Comparison of ENCODE assay signal across 17 mouse cellular contexts in the genomic region with DNA sequence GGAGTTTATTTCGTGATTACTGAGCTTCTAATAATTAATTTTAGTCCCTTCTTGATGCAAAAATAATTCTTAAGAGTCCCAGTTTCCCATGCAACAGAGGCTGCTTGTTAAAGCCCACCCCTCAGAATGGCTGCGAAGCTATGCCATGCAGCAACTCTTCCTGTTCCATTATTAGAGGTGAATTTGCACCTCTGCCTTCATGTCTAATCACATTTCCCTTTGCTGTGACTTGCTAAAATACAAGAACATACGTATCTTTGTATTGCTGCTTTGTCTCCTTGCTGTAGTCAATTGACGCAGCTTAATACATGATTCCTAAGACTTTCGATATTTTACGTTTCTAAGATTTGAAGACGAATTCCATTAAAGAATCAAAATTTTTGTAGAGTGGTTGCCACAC. TPM values are rescaled to one million over a fixed set of nuclear protein-coding genes. Genes with fewer than 3 reads are reported as not detected.
DNase-seq lines count a peak whose midpoint lies in the region; ATAC-seq and TF ChIP-seq lines count a peak whose summit lies in the region.
"Had no signal": no experiment of that assay in that cellular context is flagged by ENCODE, and none has a peak within 500 bp of the region (broad histone marks: within the 10 kb centered on the region; RNA-seq: fewer than 3 reads in every experiment).

No protein-coding gene starts in this region.

- no peaks in the 10 kb centered on the region for H3K36me3 ChIP-seq in heart, embryonic 14.5 days (ENCODE audit: control insufficient read depth, insufficient read depth, low read length)
- H3K36me3 ChIP-seq in embryonic facial prominence, embryonic 11.5 days (replicated peaks; ENCODE audit: control insufficient read depth, insufficient read depth, low read depth, low read length), result no peaks in the 10 kb centered on the region
- H3K36me3 ChIP-seq in limb, embryonic 10.5 days, result no peaks in the 10 kb centered on the region
- H3K36me3 ChIP-seq: embryonic facial prominence, embryonic 12.5 days; heart, embryonic 15.5 days had no signal

- H3K9ac ChIP-seq in heart, embryonic 14.5 days (ENCODE audit: low read length), result no peak overlapping the region
- 0 out of 2 replicates have a peak overlapping the region, but pooled peaks have one; percentile 25 for H3K9ac ChIP-seq in embryonic facial prominence, embryonic 11.5 days (replicated peaks; ENCODE audit: low read length)

- H3K4me2 ChIP-seq in heart, embryonic 14.5 days (ENCODE audit: low read length), result 0 out of 2 replicates have a peak overlapping the region, but pooled peaks have one; percentile 96
- no peak overlapping the region for H3K4me2 ChIP-seq in embryonic facial prominence, embryonic 11.5 days (ENCODE audit: low read depth, low read length)

- H3K27ac ChIP-seq in heart, embryonic 14.5 days (replicated peaks in 1 of 2; ENCODE audit: control insufficient read depth in 1 of 2, insufficient read depth in 1 of 2, low read depth in 2 of 2, low read length in 2 of 2), result no peak overlapping the region
- no peak overlapping the region for H3K27ac ChIP-seq in embryonic facial prominence, embryonic 11.5 days (replicated peaks; ENCODE audit: low read depth, low read length)
- H3K27ac ChIP-seq in limb, embryonic 10.5 days, result peak overlapping the region; percentile 98

- no peak for TF ChIP-seq CTCF in brain, embryonic 14.5 days (IDR thresholded peaks at IDR 0.05; ENCODE audit: borderline replicate concordance, extremely low read depth, insufficient read depth, insufficient read length)

- no peaks in the 10 kb centered on the region for H3K27me3 ChIP-seq in heart, embryonic 14.5 days (ENCODE audit: control insufficient read depth, insufficient read depth, low read length)
- H3K27me3 ChIP-seq in embryonic facial prominence, embryonic 11.5 days (ENCODE audit: control insufficient read depth, insufficient read depth, low read length), result no peaks in the 10 kb centered on the region
- H3K27me3 ChIP-seq in limb, embryonic 10.5 days (ENCODE audit: low read depth, poor library complexity, severe bottlenecking), result no peaks in the 10 kb centered on the region; the same call in 1 of the 2 replicates
- H3K27me3 ChIP-seq: embryonic facial prominence, embryonic 12.5 days; heart, embryonic 15.5 days had no signal

- H3K4me3 ChIP-seq in heart, embryonic 14.5 days (ENCODE audit: control insufficient read depth in 1 of 2, insufficient read depth in 1 of 2, low read depth in 1 of 2, low read length in 2 of 2), result no peak overlapping the region
- H3K4me3 ChIP-seq in embryonic facial prominence, embryonic 11.5 days (ENCODE audit: low read depth, low read length), result no peak overlapping the region
- H3K4me3 ChIP-seq in limb, embryonic 10.5 days, result no peak overlapping the region; the same call in 1 of the 2 replicates

- 85% methylated on average over 7 of the region's 7 CpGs for WGBS in heart, embryonic 14.5 days
- 56% methylated on average over 7 of the region's 7 CpGs for WGBS in embryonic facial prominence, embryonic 11.5 days
- 76% methylated on average over 7 of the region's 7 CpGs for WGBS in limb, embryonic 10.5 days

- no peaks in the 10 kb centered on the region for H3K9me3 ChIP-seq in heart, embryonic 14.5 days (ENCODE audit: control insufficient read depth, low read length)
- no peaks in the 10 kb centered on the region for H3K9me3 ChIP-seq in embryonic facial prominence, embryonic 11.5 days (replicated peaks; ENCODE audit: control insufficient read depth, low read length)
- no peaks in the 10 kb centered on the region for H3K9me3 ChIP-seq in limb, embryonic 10.5 days (replicated peaks)
- H3K9me3 ChIP-seq: embryonic facial prominence, embryonic 12.5 days; heart, embryonic 15.5 days had no signal

- peaks cover 8 to 14% of the 10 kb centered on the region in 2 experiments for H3K4me1 ChIP-seq in heart, embryonic 14.5 days (ENCODE audit: control insufficient read depth in 2 of 2, insufficient read depth in 2 of 2, low read length in 2 of 2)
- H3K4me1 ChIP-seq in embryonic facial prominence, embryonic 11.5 days (ENCODE audit: control insufficient read depth, insufficient read depth, low read length), result peaks cover 8% of the 10 kb centered on the region
- peaks cover 85% of the 10 kb centered on the region for H3K4me1 ChIP-seq in limb, embryonic 10.5 days

- ATAC-seq in heart, embryonic 14.5 days (ENCODE audit: insufficient number of reproducible peaks, insufficient read depth, low FRiP score, low read depth), result no peak
- no peak for ATAC-seq in embryonic facial prominence, embryonic 11.5 days (replicated peaks; ENCODE audit: insufficient number of reproducible peaks, low FRiP score, low TSS enrichment, low read depth)
- ATAC-seq: intestine, embryonic 16.5 days had no signal

- no peak for DNase-seq in heart, adult 8-10 months (ENCODE audit: low spot score)
- peak; percentile 74 for DNase-seq in brain, embryonic 14.5 days (ENCODE audit: low read depth)
- DNase-seq in embryonic facial prominence, embryonic 11.5 days (ENCODE audit: low spot score), result peak; percentile 25
- no peak for DNase-seq in limb, embryonic 10.5 days (ENCODE audit: low spot score)
- no peak for DNase-seq in urinary bladder, postnatal 36 days (ENCODE audit: low spot score in 2 of 2)
- no peak for DNase-seq in frontal cortex, postnatal 36 days (ENCODE audit: low spot score in 2 of 2)
- DNase-seq: cerebellum, adult 8-10 months; kidney, postnatal 14 days; right cerebral cortex, postnatal 25 days had no signal

- TF ChIP-seq POLR2A in brain, embryonic 14.5 days (IDR thresholded peaks at IDR 0.05; ENCODE audit: borderline replicate concordance, extremely low read depth, insufficient read depth, insufficient read length, poor library complexity, severe bottlenecking), result no peak

RNA-seq across cellular contexts. Expression of gene A930004D18Rik, which starts 7.9 kb away (rescaled TPM):
- polyA plus RNA-seq in heart, embryonic 14.5 days (2014; fragmentation: Nextera tagmentation; extraction: Ambion mirVana), result 5.8 and 8.9 TPM in 2 replicates
- total RNA-seq in heart, adult 8-10 months (2022), result 1 to 10 TPM; 3.5 to 7.3 (median 5.5) TPM
- 5.5 and 6.1 TPM in 2 replicates for polyA plus RNA-seq in brain, embryonic 14.5 days (2012; rRNA removed)
- 6.6 and 9.2 TPM in 2 replicates for polyA plus RNA-seq in embryonic facial prominence, embryonic 11.5 days (2014; fragmentation: Nextera tagmentation; extraction: Ambion mirVana)
- polyA plus RNA-seq in limb, embryonic 10.5 days (2016; fragmentation: Nextera tagmentation; extraction: Ambion mirVana), result 11.5 and 11.6 TPM in 2 replicates
- total RNA-seq: megakaryocyte-erythroid progenitor cell, adult 5-6 weeks had no signal

RNA-seq across cellular contexts. Expression of gene Skida1, which starts 19.2 kb away (rescaled TPM):
- 4.7 and 6.4 TPM in 2 replicates for polyA plus RNA-seq in heart, embryonic 14.5 days (2014; fragmentation: Nextera tagmentation; extraction: Ambion mirVana)
- total RNA-seq in heart, adult 8-10 months (2022), result 1 to 10 TPM; 2.5 to 5.9 (median 3.7) TPM
- polyA plus RNA-seq in brain, embryonic 14.5 days (2012; rRNA removed), result 25.4 and 33.5 TPM in 2 replicates
- 15.5 and 16.9 TPM in 2 replicates for polyA plus RNA-seq in embryonic facial prominence, embryonic 11.5 days (2014; fragmentation: Nextera tagmentation; extraction: Ambion mirVana)
- polyA plus RNA-seq in limb, embryonic 10.5 days (2016; fragmentation: Nextera tagmentation; extraction: Ambion mirVana), result 7.0 and 11.5 TPM in 2 replicates
- total RNA-seq: megakaryocyte-erythroid progenitor cell, adult 5-6 weeks had no signal

RNA-seq across cellular contexts. Expression of gene Mllt10, which starts 25.4 kb away (rescaled TPM):
- 24.4 and 27.1 TPM in 2 replicates for polyA plus RNA-seq in heart, embryonic 14.5 days (2014; fragmentation: Nextera tagmentation; extraction: Ambion mirVana)
- total RNA-seq in heart, adult 8-10 months (2022), result 10 to 100 TPM; 25.1 to 41.8 (median 30.5) TPM
- polyA plus RNA-seq in brain, embryonic 14.5 days (2012; rRNA removed), result 41.1 and 49.4 TPM in 2 replicates
- 40.8 and 44.3 TPM in 2 replicates for polyA plus RNA-seq in embryonic facial prominence, embryonic 11.5 days (2014; fragmentation: Nextera tagmentation; extraction: Ambion mirVana)
- 56.9 and 65.3 TPM in 2 replicates for polyA plus RNA-seq in limb, embryonic 10.5 days (2016; fragmentation: Nextera tagmentation; extraction: Ambion mirVana)

RNA-seq across cellular contexts. Expression of gene H2al2a, which starts 32.9 kb away (rescaled TPM):
- polyA plus RNA-seq in heart, embryonic 14.5 days (2014; fragmentation: Nextera tagmentation; extraction: Ambion mirVana), result not detected in 2 replicates
- total RNA-seq in heart, adult 8-10 months (2022), result not detected
- polyA plus RNA-seq in brain, embryonic 14.5 days (2012; rRNA removed), result 0.16 TPM in 1 of 2 replicates, not detected in the other
- not detected in 2 replicates for polyA plus RNA-seq in embryonic facial prominence, embryonic 11.5 days (2014; fragmentation: Nextera tagmentation; extraction: Ambion mirVana)
- polyA plus RNA-seq in limb, embryonic 10.5 days (2016; fragmentation: Nextera tagmentation; extraction: Ambion mirVana), result not detected in 2 replicates
- total RNA-seq: left cerebral cortex, adult 18-20 months; liver, adult 2 months; megakaryocyte-erythroid progenitor cell, adult 5-6 weeks had no signal
- polyA plus RNA-seq: embryonic facial prominence, embryonic 12.5 days; heart, embryonic 15.5 days; intestine, embryonic 16.5 days; liver, adult 2 months; lung, embryonic 16.5 days had no signal

Comparison
In these comparisons a context has a peak if more than half of its experiments do, and no peak if none do; other contexts are left out.
1. DNase-seq: peak in brain, embryonic 14.5 days (single experiment) and embryonic facial prominence, embryonic 11.5 days (single experiment); none in heart, adult 8-10 months (single experiment), limb, embryonic 10.5 days (single experiment), urinary bladder, postnatal 36 days (0 of 2) and frontal cortex, postnatal 36 days (0 of 2).